Mouse (Mus musculus) lung, embryonic 16.5 days (tissue): ENCODE data around the gene Ttbk1. TPM values are rescaled to one million over a fixed set of nuclear protein-coding genes. Genes with fewer than 3 reads are reported as not detected.
"Not testable (repeated sequence)": the region's sequence is repeated elsewhere in the genome, so short reads cannot be mapped to it uniquely, and the experiment has no call there.

ENCODE experiments used
- ATAC-seq: fragments of 200-750 bp; cut with Nextera tagmentation; 2 replicates; pipeline ENCODE4 v1.8.0; 2017; ENCODE audit warnings: low read depth, mild to moderate bottlenecking, moderate library complexity
- H3K27ac ChIP-seq: fragments of 300-500 bp; sonication (generic); 2 replicates; pipeline ENCODE4 v1.5.1; 2014; ENCODE audit warnings: mild to moderate bottlenecking, control low read depth, low read length
- H3K27me3 ChIP-seq: fragments of 300-500 bp; sonication (generic); 2 replicates; pipeline ENCODE4 v1.6.1; 2014; ENCODE audit warnings: low read depth, low read length, mixed read lengths; ENCODE audit not compliant: control insufficient read depth, insufficient read depth
- H3K36me3 ChIP-seq: fragments of 300-500 bp; sonication (generic); 2 replicates; pipeline ENCODE4 v1.6.1; 2014; ENCODE audit warnings: low read length; ENCODE audit not compliant: control insufficient read depth, insufficient read depth
- H3K4me1 ChIP-seq: fragments of 300-500 bp; sonication (generic); replicated peaks from 2 replicates; pipeline ENCODE4 v1.6.1; 2014; ENCODE audit warnings: low read length, mixed read lengths; ENCODE audit not compliant: control insufficient read depth, insufficient read depth
- H3K4me2 ChIP-seq: fragments of 300-500 bp; sonication (generic); 2 replicates; pipeline ENCODE4 v1.6.1; 2014; ENCODE audit warnings: low read depth, low read length, control low read depth
- H3K4me3 ChIP-seq: fragments of 300-500 bp; sonication (generic); 2 replicates; pipeline ENCODE4 v1.5.1; 2014; ENCODE audit warnings: mild to moderate bottlenecking, low read length, control low read depth
- H3K9ac ChIP-seq: fragments of 300-500 bp; sonication (generic); 2 replicates; pipeline ENCODE4 v1.6.1; 2014; ENCODE audit warnings: low read length, control low read depth
- H3K9me3 ChIP-seq: fragments of 300-500 bp; sonication (generic); 2 replicates; pipeline ENCODE4 v1.6.1; 2016; ENCODE audit warnings: low read length; ENCODE audit not compliant: control insufficient read depth
- WGBS: fragments of 180-500 bp; shearing (Covaris S2); extraction: QIAGEN DNeasy Blood & Tissue Kit; methylation state at CpG from one replicate; pipeline ENCODE4 v1.1.7; 2014; 5-methylcytosine and 5-hydroxymethylcytosine counted together
- polyA plus RNA-seq: library from polyadenylated mRNA; unstranded; fragments of >200 nt; fragmentation: Nextera tagmentation; extraction: Ambion mirVana; gene quantifications from 2 replicates; pipeline ENCODE4 v1.2.1, GENCODE M21; 2015

The Ttbk1 gene
- polyA plus RNA-seq, 1 experiment from 2014 or later, result 0.03 TPM

DNA sequence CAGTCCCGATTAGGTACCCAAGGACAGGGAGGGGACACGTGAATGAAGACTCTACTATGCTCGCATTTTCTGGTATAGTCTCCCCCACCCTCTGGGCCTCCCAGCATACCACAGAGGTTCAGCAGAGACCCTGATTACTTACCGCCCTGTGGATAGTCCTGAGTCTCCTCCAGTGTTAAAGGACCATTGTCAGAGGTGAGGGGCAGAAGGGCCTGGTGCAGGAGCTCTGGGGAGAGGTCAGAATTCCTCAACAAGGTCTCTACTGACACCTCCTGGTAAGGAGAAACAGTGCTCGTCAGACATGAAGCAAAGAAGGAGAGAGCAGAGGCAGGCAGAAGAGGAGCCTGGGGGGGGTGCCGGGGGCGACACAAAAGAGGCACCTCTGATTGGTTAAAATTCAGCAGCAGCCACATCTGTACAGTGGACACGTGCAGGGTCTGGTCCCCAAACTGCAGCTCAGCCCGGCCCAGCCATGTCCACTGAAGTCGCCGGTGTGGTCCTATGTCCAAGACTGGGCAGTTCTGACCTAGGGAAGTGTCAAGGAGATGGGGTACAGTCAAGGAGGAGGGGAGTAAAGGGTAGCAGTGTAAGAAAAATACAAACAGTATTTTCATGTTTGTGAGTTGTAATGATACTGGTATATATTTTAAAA, 23.7 kb upstream of the Ttbk1 start:
- no peaks in the 10 kb centered on the region for H3K9me3 ChIP-seq
- no peak overlapping the region for H3K4me3 ChIP-seq
- 51% methylated on average over 11 of the region's 11 CpGs for WGBS
- no peak overlapping the region for H3K4me2 ChIP-seq
- no peak overlapping the region for H3K27ac ChIP-seq
- H3K36me3 ChIP-seq, result no peaks in the 10 kb centered on the region
- H3K4me1 ChIP-seq, result no peaks in the 10 kb centered on the region
- no peak overlapping the region for H3K9ac ChIP-seq
- H3K27me3 ChIP-seq, result no peaks in the 10 kb centered on the region
- ATAC-seq, result peak; percentile 59

DNA sequence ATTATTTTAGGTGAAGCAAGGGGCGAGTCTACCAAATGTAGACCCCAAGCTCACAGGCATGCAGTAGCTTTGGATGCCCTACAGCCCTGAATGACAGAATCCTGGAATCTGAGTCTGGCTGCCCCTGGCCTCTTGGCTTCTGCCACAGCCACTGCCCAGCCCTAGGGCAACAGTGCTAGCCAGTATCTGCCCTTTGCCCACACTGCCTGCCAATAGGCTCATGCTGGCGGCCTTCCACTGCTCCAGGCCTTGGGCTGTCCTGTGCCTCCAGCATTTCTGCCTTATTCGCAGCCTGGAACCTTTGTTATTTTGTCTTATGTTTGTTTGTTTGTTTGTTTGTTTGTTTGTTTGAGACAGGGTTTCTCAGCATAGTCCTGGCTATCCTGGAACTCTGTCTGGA, 18.1 kb upstream of the Ttbk1 start:
- WGBS, result 92% methylated on average over 3 of the region's 3 CpGs
- no peak overlapping the region for H3K4me3 ChIP-seq
- no peaks in the 10 kb centered on the region for H3K9me3 ChIP-seq
- ATAC-seq, result no peak
- no peaks in the 10 kb centered on the region for H3K36me3 ChIP-seq
- H3K4me1 ChIP-seq, result no peaks in the 10 kb centered on the region
- no peaks in the 10 kb centered on the region for H3K27me3 ChIP-seq
- H3K27ac ChIP-seq, result no peak overlapping the region
- no peak overlapping the region for H3K9ac ChIP-seq
- H3K4me2 ChIP-seq, result no peak overlapping the region

DNA sequence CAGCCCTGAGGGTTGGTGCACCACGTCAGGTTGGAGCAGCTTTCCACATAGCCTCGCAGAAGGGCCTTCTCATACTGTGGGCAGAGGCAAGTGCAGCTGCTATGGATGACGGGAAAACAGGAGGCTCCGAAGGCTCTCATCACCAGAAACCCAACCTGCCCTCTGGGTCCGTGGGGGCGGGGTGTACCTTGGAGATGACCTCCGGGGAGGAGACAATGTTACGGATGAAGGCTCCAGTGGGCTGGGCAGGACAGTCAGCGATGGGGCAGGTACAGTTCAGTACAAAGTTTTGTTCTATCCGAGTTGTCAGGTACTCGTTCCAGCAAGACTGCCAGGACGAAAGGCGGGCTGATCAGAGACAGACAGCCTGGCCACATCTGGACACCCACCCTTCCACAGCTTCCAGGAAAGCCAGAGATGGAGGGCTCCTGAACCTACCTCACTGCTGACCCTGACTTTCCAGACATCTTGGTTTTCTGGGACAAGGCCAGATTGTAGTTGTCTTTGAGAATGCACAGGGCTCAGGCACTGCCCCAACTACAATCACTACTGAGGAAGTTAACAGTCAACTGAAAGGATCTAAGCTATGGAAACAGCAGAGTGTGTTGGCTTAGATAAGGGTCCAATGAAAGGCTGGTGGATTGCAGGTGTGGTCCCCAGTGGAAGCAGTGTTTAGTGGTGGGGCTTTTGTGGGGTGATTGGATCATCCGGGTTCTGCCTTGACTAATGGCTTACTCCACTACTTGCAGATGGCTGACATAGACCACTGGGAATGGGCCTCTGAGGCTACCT, 16.6 kb upstream of the Ttbk1 start:
- H3K27ac ChIP-seq, result no peak overlapping the region
- no peak overlapping the region for H3K4me2 ChIP-seq
- no peaks in the 10 kb centered on the region for H3K27me3 ChIP-seq
- no peak overlapping the region for H3K4me3 ChIP-seq
- no peaks in the 10 kb centered on the region for H3K36me3 ChIP-seq
- WGBS, result 70% methylated on average over 14 of the region's 14 CpGs
- H3K4me1 ChIP-seq, result no peaks in the 10 kb centered on the region
- no peak for ATAC-seq
- no peak overlapping the region for H3K9ac ChIP-seq
- no peaks in the 10 kb centered on the region for H3K9me3 ChIP-seq

DNA sequence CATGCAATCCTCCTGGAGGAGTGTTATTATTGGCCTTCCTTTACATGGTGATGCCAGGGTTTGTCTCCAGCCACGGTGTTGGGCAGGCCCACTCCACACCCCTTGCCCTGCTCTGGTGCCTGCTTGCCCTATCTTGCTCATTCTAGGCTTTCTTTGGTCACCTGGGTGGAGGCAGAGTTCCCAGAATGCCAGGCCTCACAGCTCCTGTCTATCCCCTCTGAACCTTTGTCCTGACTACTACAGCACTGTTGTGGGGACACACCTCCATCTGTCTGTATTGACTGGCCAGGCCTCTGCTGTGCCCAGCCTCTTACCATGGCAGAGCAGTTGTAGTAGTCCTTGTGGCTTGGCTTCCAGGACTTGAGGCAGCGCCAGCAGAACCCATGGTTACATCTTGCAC, 15.3 kb upstream of the Ttbk1 start:
- WGBS, result 86% methylated on average over 2 of the region's 2 CpGs
- H3K4me3 ChIP-seq, result no peak overlapping the region
- no peak for ATAC-seq
- no peaks in the 10 kb centered on the region for H3K4me1 ChIP-seq
- H3K4me2 ChIP-seq, result no peak overlapping the region
- no peak overlapping the region for H3K27ac ChIP-seq
- no peaks in the 10 kb centered on the region for H3K27me3 ChIP-seq
- H3K9ac ChIP-seq, result no peak overlapping the region
- H3K36me3 ChIP-seq, result no peaks in the 10 kb centered on the region; the same call in 1 of the 2 replicates
- no peaks in the 10 kb centered on the region for H3K9me3 ChIP-seq

DNA sequence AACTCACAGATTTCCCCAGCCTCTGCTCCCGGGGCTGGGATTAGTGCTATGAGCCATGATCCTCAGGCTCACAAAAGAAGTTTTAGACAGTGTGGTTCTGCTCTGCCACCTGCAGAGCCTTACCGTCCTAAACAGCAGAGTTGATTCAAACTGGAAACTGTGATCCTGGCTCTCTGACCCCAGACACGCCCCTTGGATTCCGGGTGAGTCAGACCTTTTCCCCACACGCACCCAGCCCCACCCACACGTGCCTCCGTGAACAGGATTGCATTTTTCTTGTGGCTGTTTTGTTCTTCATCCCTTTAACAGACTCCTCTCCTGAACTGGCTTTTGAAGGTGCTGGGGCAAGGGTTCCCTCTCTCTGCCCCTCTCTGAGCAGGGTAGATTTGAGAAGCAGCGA, 10.5 kb upstream of the Ttbk1 start:
- Histone ChIP-seq H3K36me3 (no peaks in the 10 kb centered on the region; the same call in 1 of the 2 replicates), H3K4me2 (no peak overlapping the region), H3K9me3 (no peaks in the 10 kb centered on the region), H3K4me3 (no peak overlapping the region), H3K27ac (no peak overlapping the region), H3K4me1 (peaks cover 2% of the 10 kb centered on the region; the same call in 1 of the 2 replicates), H3K9ac (no peak overlapping the region), H3K27me3 (no peaks in the 10 kb centered on the region; the same call in 1 of the 2 replicates)
- 64% methylated on average over 8 of the region's 8 CpGs for WGBS
- ATAC-seq, result no peak

DNA sequence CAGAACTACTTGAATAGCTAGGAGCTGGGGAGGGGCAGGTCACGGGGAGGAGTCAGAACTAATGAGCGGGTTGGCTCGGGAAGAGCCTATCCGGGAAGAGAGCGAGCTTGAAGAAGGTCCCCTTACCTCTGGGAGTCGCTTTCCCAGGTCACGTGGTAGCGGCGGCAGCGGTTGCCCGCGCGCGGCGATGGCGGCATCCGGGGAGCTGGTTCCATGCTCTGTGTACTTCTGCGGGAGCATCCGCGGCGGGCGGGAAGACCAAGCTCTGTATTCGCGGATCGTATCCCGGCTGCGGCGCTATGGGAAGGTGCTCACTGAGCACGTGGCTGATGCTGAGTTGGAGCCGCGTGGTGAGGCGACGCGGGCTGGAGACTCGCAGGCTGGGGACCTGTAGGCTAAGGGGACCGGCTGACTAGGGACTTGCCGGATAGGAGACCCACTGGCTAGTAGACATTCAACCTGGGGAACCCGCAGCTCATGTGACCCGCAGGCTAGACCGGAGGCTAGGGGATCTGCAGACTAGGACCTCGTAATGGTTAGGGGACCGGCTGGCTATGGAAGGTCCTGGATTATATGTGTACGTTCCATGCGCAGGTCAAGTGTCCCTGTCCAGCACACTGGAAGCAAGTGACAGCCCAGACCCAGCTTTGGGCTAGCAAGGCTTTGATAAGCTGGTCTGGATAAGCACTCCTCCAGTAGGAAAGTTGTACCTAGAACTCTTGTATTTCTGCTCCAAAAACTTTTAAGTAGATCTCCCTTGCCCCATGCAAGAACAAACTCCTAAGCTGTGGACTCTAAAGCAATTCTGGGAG, 9.4 kb upstream of the Ttbk1 start, which contains the start of gene Dnph1:
Gene Dnph1 (plus strand): TSS at position 89 of the 812 bp plus-strand sequence.
- WGBS, result under 1% methylated on average over 44 of the region's 44 CpGs
- Histone ChIP-seq H3K9me3 (no peaks in the 10 kb centered on the region), H3K4me2 (peak within 1 kb of the TSS; percentile 98), H3K36me3 (no peaks in the 10 kb centered on the region; the same call in 1 of the 2 replicates), H3K4me1 (peaks cover 2% of the 10 kb centered on the region; the same call in 1 of the 2 replicates), H3K27me3 (peaks cover 3% of the 10 kb centered on the region; the same call in 1 of the 2 replicates), H3K27ac (no peak within 1 kb of the TSS), H3K9ac (peak within 1 kb of the TSS; percentile 79), H3K4me3 (peak within 1 kb of the TSS; percentile 52)
- ATAC-seq, result peak; percentile 98

DNA sequence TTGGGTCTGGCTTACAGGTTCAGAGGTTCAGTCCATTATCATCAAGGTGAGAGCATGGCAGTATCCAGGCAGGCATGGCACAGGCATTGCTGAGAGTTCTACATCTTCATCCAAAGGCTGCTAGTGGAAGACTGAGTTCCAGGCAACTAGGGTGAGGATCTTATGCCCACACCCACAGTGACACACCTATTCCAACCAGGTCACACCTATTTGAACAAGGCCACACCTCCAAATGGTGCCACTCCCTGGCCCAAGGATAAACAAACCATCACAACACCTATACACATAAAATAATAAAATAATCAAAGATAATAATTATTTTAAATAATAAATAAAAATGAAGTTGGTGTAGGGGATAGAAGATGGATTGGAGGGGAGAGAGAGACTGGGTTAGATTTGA, 8.6 kb upstream of the Ttbk1 start:
- not testable (repeated sequence) for H3K9me3 ChIP-seq, H3K27ac ChIP-seq, ATAC-seq, H3K4me2 ChIP-seq, H3K36me3 ChIP-seq, H3K4me1 ChIP-seq, H3K9ac ChIP-seq, H3K4me3 ChIP-seq, H3K27me3 ChIP-seq

DNA sequence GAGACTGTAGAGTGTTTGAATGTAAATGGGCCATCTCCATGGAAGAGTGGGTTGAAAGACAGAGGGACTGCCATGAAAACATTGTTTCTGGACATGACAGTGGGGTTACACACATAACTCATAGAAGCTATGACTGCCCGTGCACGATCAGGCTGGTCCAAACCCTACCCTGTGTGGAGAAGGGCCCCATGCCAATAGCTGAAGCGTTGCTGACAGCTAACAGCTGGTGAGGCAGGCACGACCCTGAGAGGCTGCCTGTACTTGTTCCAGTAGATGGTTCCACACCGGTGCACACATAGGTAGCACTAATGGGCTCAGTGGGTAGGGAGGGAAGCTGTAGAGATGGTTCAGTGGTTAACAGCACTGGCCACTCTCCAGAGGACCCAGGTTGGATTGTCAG, 8.0 kb upstream of the Ttbk1 start:
- WGBS, result 67% methylated on average over 5 of the region's 5 CpGs
- H3K36me3 ChIP-seq, result no peaks in the 10 kb centered on the region; the same call in 1 of the 2 replicates
- no peak for ATAC-seq

DNA sequence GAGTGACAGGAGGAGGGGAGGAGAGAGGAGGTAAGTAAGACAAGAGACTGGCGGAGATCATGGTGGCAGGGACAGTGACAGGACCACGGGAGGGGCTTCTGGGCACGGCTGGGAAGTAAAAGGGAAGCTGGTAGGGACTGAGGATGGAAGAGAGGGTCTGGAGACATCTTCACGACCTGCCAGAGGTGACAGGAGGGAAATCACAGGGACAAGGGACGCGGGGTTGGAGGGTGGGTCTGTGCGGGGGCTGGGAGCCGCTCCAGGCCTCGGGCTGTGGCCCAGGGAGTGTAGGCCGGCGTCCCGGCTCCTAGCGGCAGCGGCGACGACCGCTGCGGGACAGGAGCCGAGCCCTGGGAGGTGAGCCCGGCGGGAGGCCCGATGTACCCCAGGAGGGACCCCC, 480 bp downstream of the Ttbk1 start:
- peaks cover 67% of the 10 kb centered on the region for H3K27me3 ChIP-seq
- WGBS, result 2% methylated on average over 14 of the region's 22 CpGs

More for the DNA sequence above, 8.0 kb upstream of the Ttbk1 start:
- no peak overlapping the region for H3K4me2 ChIP-seq
- H3K9me3 ChIP-seq, result no peaks in the 10 kb centered on the region
- peaks cover 3% of the 10 kb centered on the region; the same call in 1 of the 2 replicates for H3K27me3 ChIP-seq
- H3K27ac ChIP-seq, result no peak overlapping the region
- H3K4me3 ChIP-seq, result no peak overlapping the region
- no peak overlapping the region for H3K9ac ChIP-seq
- H3K4me1 ChIP-seq, result peaks cover 2% of the 10 kb centered on the region; the same call in 1 of the 2 replicates

More for the DNA sequence above, 480 bp downstream of the Ttbk1 start:
- Histone ChIP-seq H3K9me3 (no peaks in the 10 kb centered on the region), H3K27ac (no peak overlapping the region), H3K9ac (no peak overlapping the region), H3K4me3 (peak overlapping the region; percentile 41), H3K4me2 (peak overlapping the region; percentile 68), H3K36me3 (no peaks in the 10 kb centered on the region), H3K4me1 (peaks cover 12% of the 10 kb centered on the region)
- ATAC-seq, result 0 out of 2 replicates have a peak, but pooled peaks have one; percentile 2
